Mouse (Mus musculus): ENCODE measurements around the gene Kif26a. TPM values are rescaled to one million over a fixed set of nuclear protein-coding genes. Genes with fewer than 3 reads are reported as not detected.

The Kif26a gene
- polyA plus RNA-seq, 1 experiment from 2014 or later, result 0.89 TPM

- TF ChIP-seq CTCF (IDR thresholded peaks at IDR 0.05; ENCODE audit: low read depth), result 0 out of 2 replicates have a peak, but pooled peaks have one; percentile 11
- Histone ChIP-seq H3K36me3 (ENCODE audit: control insufficient read depth, insufficient read depth) (no peaks in the 10 kb centered on the region), H3K4me3 (ENCODE audit: low read depth, low read length) (peak within 1 kb of the TSS; percentile 40), H3K27ac (ENCODE audit: low read depth, low read length) (peak within 1 kb of the TSS; percentile 36), H3K9me3 (ENCODE audit: control insufficient read depth) (no peaks in the 10 kb centered on the region), H3K4me2 (replicated peaks; ENCODE audit: low read depth) (peak within 1 kb of the TSS; percentile 66), H3K9ac (ENCODE audit: low read depth, low read length) (0 out of 2 replicates have a peak within 1 kb of the TSS, but pooled peaks have one; percentile 17), H3K27me3 (replicated peaks; ENCODE audit: control insufficient read depth, insufficient read depth, low read length) (no peaks in the 10 kb centered on the region), H3K4me1 (replicated peaks; ENCODE audit: control insufficient read depth, insufficient read depth, low read length) (no peaks in the 10 kb centered on the region)
- WGBS, result under 1% methylated on average over 14 of the region's 14 CpGs
- peak; percentile 78 for ATAC-seq
Observed at GRCm38 (mm10) chr12:112106541-112106971, 39.5 kb upstream of the Kif26a start, which contains the start of gene Aspg. Gene Aspg (plus strand): TSS chr12:112106679.

- Histone ChIP-seq H3K27me3 (replicated peaks; ENCODE audit: control insufficient read depth, insufficient read depth, low read length) (no peaks in the 10 kb centered on the region), H3K9me3 (ENCODE audit: control insufficient read depth) (no peaks in the 10 kb centered on the region), H3K4me1 (replicated peaks; ENCODE audit: control insufficient read depth, insufficient read depth, low read length) (no peaks in the 10 kb centered on the region), H3K4me3 (ENCODE audit: low read depth, low read length) (peak overlapping the region; percentile 40), H3K27ac (ENCODE audit: low read depth, low read length) (peak overlapping the region; percentile 6; the same call in 1 of the 2 replicates), H3K4me2 (replicated peaks; ENCODE audit: low read depth) (peak overlapping the region; percentile 66), H3K9ac (ENCODE audit: low read depth, low read length) (no peak overlapping the region), H3K36me3 (ENCODE audit: control insufficient read depth, insufficient read depth) (no peaks in the 10 kb centered on the region)
- no peak for TF ChIP-seq CTCF (IDR thresholded peaks at IDR 0.05; ENCODE audit: low read depth)
- 60% methylated on average over 8 of the region's 8 CpGs for WGBS
- no peak for ATAC-seq
Observed at GRCm38 (mm10) chr12:112107685-112108084, 38.3 kb upstream of the Kif26a start.

GRCm38 (mm10) chr12:112108696-112109445, 37.1 kb upstream of the Kif26a start:
- no peak overlapping the region for H3K4me3 ChIP-seq (ENCODE audit: low read depth, low read length)
- H3K27ac ChIP-seq (ENCODE audit: low read depth, low read length), result peak overlapping the region; percentile 78
- 55% methylated on average over 11 of the region's 11 CpGs for WGBS

GRCm38 (mm10) chr12:112109701-112110100, 36.3 kb upstream of the Kif26a start:
- Histone ChIP-seq H3K36me3 (ENCODE audit: control insufficient read depth, insufficient read depth) (0 out of 2 replicates have a peak, but pooled peaks cover 5% of the 10 kb centered on the region), H3K27ac (ENCODE audit: low read depth, low read length) (no peak overlapping the region; the same call in 1 of the 2 replicates), H3K4me3 (ENCODE audit: low read depth, low read length) (no peak overlapping the region), H3K9me3 (ENCODE audit: control insufficient read depth) (no peaks in the 10 kb centered on the region), H3K4me2 (replicated peaks; ENCODE audit: low read depth) (peak overlapping the region; percentile 66), H3K9ac (ENCODE audit: low read depth, low read length) (no peak overlapping the region), H3K4me1 (replicated peaks; ENCODE audit: control insufficient read depth, insufficient read depth, low read length) (0 out of 2 replicates have a peak, but pooled peaks cover 3% of the 10 kb centered on the region), H3K27me3 (replicated peaks; ENCODE audit: control insufficient read depth, insufficient read depth, low read length) (no peaks in the 10 kb centered on the region)
- WGBS, result 48% methylated on average over 9 of the region's 9 CpGs
- TF ChIP-seq CTCF (IDR thresholded peaks at IDR 0.05; ENCODE audit: low read depth), result no peak
- ATAC-seq, result no peak

More at GRCm38 (mm10) chr12:112108696-112109445, 37.1 kb upstream of the Kif26a start:
- Histone ChIP-seq H3K9me3 (ENCODE audit: control insufficient read depth) (no peaks in the 10 kb centered on the region), H3K27me3 (replicated peaks; ENCODE audit: control insufficient read depth, insufficient read depth, low read length) (no peaks in the 10 kb centered on the region), H3K9ac (ENCODE audit: low read depth, low read length) (no peak overlapping the region), H3K4me1 (replicated peaks; ENCODE audit: control insufficient read depth, insufficient read depth, low read length) (0 out of 2 replicates have a peak, but pooled peaks cover 3% of the 10 kb centered on the region), H3K36me3 (ENCODE audit: control insufficient read depth, insufficient read depth) (no peaks in the 10 kb centered on the region), H3K4me2 (replicated peaks; ENCODE audit: low read depth) (peak overlapping the region; percentile 66)
- TF ChIP-seq CTCF (IDR thresholded peaks at IDR 0.05; ENCODE audit: low read depth), result no peak
- ATAC-seq, result peak; percentile 52

- no peak for ATAC-seq
- 62% methylated on average over 5 of the region's 5 CpGs for WGBS
- H3K4me2 ChIP-seq (replicated peaks; ENCODE audit: low read depth), result no peak overlapping the region
- H3K4me1 ChIP-seq (replicated peaks; ENCODE audit: control insufficient read depth, insufficient read depth, low read length), result 0 out of 2 replicates have a peak, but pooled peaks cover 3% of the 10 kb centered on the region
- no peaks in the 10 kb centered on the region for H3K9me3 ChIP-seq (ENCODE audit: control insufficient read depth)
- H3K36me3 ChIP-seq (ENCODE audit: control insufficient read depth, insufficient read depth), result 0 out of 2 replicates have a peak, but pooled peaks cover 8% of the 10 kb centered on the region
- no peak for TF ChIP-seq CTCF (IDR thresholded peaks at IDR 0.05; ENCODE audit: low read depth)
- no peaks in the 10 kb centered on the region for H3K27me3 ChIP-seq (replicated peaks; ENCODE audit: control insufficient read depth, insufficient read depth, low read length)
- H3K4me3 ChIP-seq (ENCODE audit: low read depth, low read length), result no peak overlapping the region
- no peak overlapping the region for H3K27ac ChIP-seq (ENCODE audit: low read depth, low read length)
- H3K9ac ChIP-seq (ENCODE audit: low read depth, low read length), result no peak overlapping the region
Observed at GRCm38 (mm10) chr12:112111323-112111722, 34.7 kb upstream of the Kif26a start.

GRCm38 (mm10) chr12:112112235-112112634, 33.8 kb upstream of the Kif26a start:
- WGBS, result 94% methylated on average over 6 of the region's 6 CpGs

More at GRCm38 (mm10) chr12:112112235-112112634, 33.8 kb upstream of the Kif26a start:
- no peak for ATAC-seq
- Histone ChIP-seq H3K4me3 (ENCODE audit: low read depth, low read length) (no peak overlapping the region), H3K27ac (ENCODE audit: low read depth, low read length) (no peak overlapping the region), H3K36me3 (ENCODE audit: control insufficient read depth, insufficient read depth) (peaks cover 8% of the 10 kb centered on the region; the same call in 1 of the 2 replicates), H3K4me2 (replicated peaks; ENCODE audit: low read depth) (no peak overlapping the region), H3K9ac (ENCODE audit: low read depth, low read length) (no peak overlapping the region), H3K4me1 (replicated peaks; ENCODE audit: control insufficient read depth, insufficient read depth, low read length) (0 out of 2 replicates have a peak, but pooled peaks cover 3% of the 10 kb centered on the region), H3K9me3 (ENCODE audit: control insufficient read depth) (no peaks in the 10 kb centered on the region), H3K27me3 (replicated peaks; ENCODE audit: control insufficient read depth, insufficient read depth, low read length) (no peaks in the 10 kb centered on the region)
- no peak for TF ChIP-seq CTCF (IDR thresholded peaks at IDR 0.05; ENCODE audit: low read depth)

Data from intestine, postnatal 0 days (tissue).